Mouse (Mus musculus) stomach, embryonic 16.5 days (tissue): ENCODE data around the gene St3gal3. TPM values are rescaled to one million over a fixed set of nuclear protein-coding genes. Genes with fewer than 3 reads are reported as not detected.
A peak's percentile ranks its signal among the peaks of the same experiment; 100 is the strongest.

Source experiments
- ATAC-seq: fragments of 200-750 bp; cut with Nextera tagmentation; 2 replicates; pipeline ENCODE4 v1.8.0; 2017; ENCODE audit warnings: moderate number of reproducible peaks, moderate TSS enrichment; ENCODE audit not compliant: insufficient read depth, low FRiP score
- H3K27ac ChIP-seq: fragments of 300-500 bp; sonication (generic); 2 replicates; pipeline ENCODE4 v1.5.1; 2014; ENCODE audit warnings: low read length
- H3K27me3 ChIP-seq: fragments of 300-500 bp; sonication (generic); 2 replicates; pipeline ENCODE4 v1.6.1; 2014; ENCODE audit warnings: low read length, control low read depth, mixed read lengths; ENCODE audit not compliant: control insufficient read depth, insufficient read depth
- H3K36me3 ChIP-seq: fragments of 300-500 bp; sonication (generic); 2 replicates; pipeline ENCODE4 v1.6.1; 2014; ENCODE audit warnings: low read length; ENCODE audit not compliant: control insufficient read depth, insufficient read depth
- H3K4me1 ChIP-seq: fragments of 300-500 bp; sonication (generic); 2 replicates; pipeline ENCODE4 v1.6.1; 2014; ENCODE audit warnings: low read length, control low read depth, mixed read lengths; ENCODE audit not compliant: control insufficient read depth, insufficient read depth
- H3K4me2 ChIP-seq: fragments of 300-500 bp; sonication (generic); 2 replicates; pipeline ENCODE4 v1.6.1; 2014; ENCODE audit warnings: low read depth, low read length, mixed read lengths
- H3K4me3 ChIP-seq: fragments of 300-500 bp; sonication (generic); replicated peaks from 2 replicates; pipeline ENCODE4 v1.5.1; 2014; ENCODE audit warnings: mild to moderate bottlenecking, low read length
- H3K9ac ChIP-seq: fragments of 300-500 bp; sonication (generic); 2 replicates; pipeline ENCODE4 v1.6.1; 2014; ENCODE audit warnings: low read length
- H3K9me3 ChIP-seq: fragments of 300-500 bp; sonication (generic); replicated peaks from 2 replicates; pipeline ENCODE4 v1.6.1; 2016; ENCODE audit warnings: low read length, control low read depth; ENCODE audit not compliant: control insufficient read depth
- WGBS: fragments of 180-500 bp; shearing (Covaris S2); extraction: QIAGEN DNeasy Blood & Tissue Kit; methylation state at CpG from one replicate; pipeline ENCODE4 v1.1.7; 2014; 5-methylcytosine and 5-hydroxymethylcytosine counted together
- polyA plus RNA-seq: library from polyadenylated mRNA; unstranded; fragments of >200 nt; fragmentation: Nextera tagmentation; extraction: Ambion mirVana; gene quantifications from 2 replicates; pipeline ENCODE4 v1.2.1, GENCODE M21; 2015

St3gal3 gene
- polyA plus RNA-seq, 1 experiment from 2014 or later, result 5.2 TPM

GRCm38 (mm10) chr4:118016323-118016911 lies 118.3 kb downstream of the St3gal3 start:
- no peak for ATAC-seq
- 57% methylated on average over 10 of the region's 10 CpGs for WGBS
- Histone ChIP-seq H3K27me3 (no peaks in the 10 kb centered on the region), H3K4me1 (peaks cover 29% of the 10 kb centered on the region; the same call in 1 of the 2 replicates), H3K9me3 (no peaks in the 10 kb centered on the region), H3K4me3 (no peak overlapping the region), H3K9ac (no peak overlapping the region), H3K36me3 (no peaks in the 10 kb centered on the region), H3K4me2 (no peak overlapping the region), H3K27ac (no peak overlapping the region)

GRCm38 (mm10) chr4:118015636-118016035 lies 119.1 kb downstream of the St3gal3 start:
- H3K9ac ChIP-seq, result no peak overlapping the region
- WGBS, result 37% methylated on average over 6 of the region's 6 CpGs
- no peaks in the 10 kb centered on the region for H3K36me3 ChIP-seq

GRCm38 (mm10) chr4:118015126-118015525 lies 119.6 kb downstream of the St3gal3 start:
- no peak overlapping the region for H3K4me2 ChIP-seq
- no peak for ATAC-seq
- H3K4me1 ChIP-seq, result peaks cover 29% of the 10 kb centered on the region; the same call in 1 of the 2 replicates
- H3K4me3 ChIP-seq, result no peak overlapping the region
- no peak overlapping the region for H3K9ac ChIP-seq
- H3K36me3 ChIP-seq, result no peaks in the 10 kb centered on the region
- 86% methylated on average over 11 of the region's 11 CpGs for WGBS
- H3K27ac ChIP-seq, result no peak overlapping the region
- H3K9me3 ChIP-seq, result no peaks in the 10 kb centered on the region
- no peaks in the 10 kb centered on the region for H3K27me3 ChIP-seq

More at GRCm38 (mm10) chr4:118015636-118016035, 119.1 kb downstream of the St3gal3 start:
- no peaks in the 10 kb centered on the region for H3K27me3 ChIP-seq
- no peak overlapping the region for H3K27ac ChIP-seq
- no peak overlapping the region for H3K4me3 ChIP-seq
- no peak overlapping the region for H3K4me2 ChIP-seq
- H3K4me1 ChIP-seq, result peaks cover 29% of the 10 kb centered on the region; the same call in 1 of the 2 replicates
- no peak for ATAC-seq
- H3K9me3 ChIP-seq, result no peaks in the 10 kb centered on the region

- Histone ChIP-seq H3K27ac (no peak overlapping the region), H3K27me3 (no peaks in the 10 kb centered on the region), H3K36me3 (no peaks in the 10 kb centered on the region), H3K9ac (no peak overlapping the region), H3K4me3 (no peak overlapping the region), H3K4me2 (no peak overlapping the region), H3K9me3 (no peaks in the 10 kb centered on the region), H3K4me1 (peaks cover 13% of the 10 kb centered on the region)
- ATAC-seq, result no peak
- WGBS, result 87% methylated on average over 9 of the region's 9 CpGs
Measured at GRCm38 (mm10) chr4:118010661-118011173, 124.0 kb downstream of the St3gal3 start.

GRCm38 (mm10) chr4:118008433-118009033 lies 126.2 kb downstream of the St3gal3 start:
- H3K27ac ChIP-seq, result peak overlapping the region; percentile 72
- WGBS, result 54% methylated on average over 6 of the region's 6 CpGs
- H3K27me3 ChIP-seq, result no peaks in the 10 kb centered on the region
- H3K36me3 ChIP-seq, result no peaks in the 10 kb centered on the region
- peak; percentile 88 for ATAC-seq
- H3K9me3 ChIP-seq, result no peaks in the 10 kb centered on the region
- peaks cover 8% of the 10 kb centered on the region for H3K4me1 ChIP-seq
- H3K4me2 ChIP-seq, result no peak overlapping the region
- no peak overlapping the region for H3K9ac ChIP-seq
- H3K4me3 ChIP-seq, result no peak overlapping the region

- Histone ChIP-seq H3K4me1 (peaks cover 38% of the 10 kb centered on the region), H3K4me3 (no peak overlapping the region), H3K9ac (no peak overlapping the region), H3K36me3 (no peaks in the 10 kb centered on the region), H3K9me3 (no peaks in the 10 kb centered on the region), H3K27me3 (no peaks in the 10 kb centered on the region), H3K4me2 (no peak overlapping the region), H3K27ac (no peak overlapping the region)
- ATAC-seq, result no peak
- WGBS, result 71% methylated on average over 10 of the region's 10 CpGs
Measured at GRCm38 (mm10) chr4:118001355-118001754, 133.4 kb downstream of the St3gal3 start.

- H3K36me3 ChIP-seq, result no peaks in the 10 kb centered on the region
- no peaks in the 10 kb centered on the region for H3K27me3 ChIP-seq
- H3K4me2 ChIP-seq, result no peak overlapping the region
- peaks cover 38% of the 10 kb centered on the region for H3K4me1 ChIP-seq
- H3K9ac ChIP-seq, result no peak overlapping the region
- no peak overlapping the region for H3K4me3 ChIP-seq
- 49% methylated on average over 10 of the region's 10 CpGs for WGBS
- ATAC-seq, result no peak
- no peak overlapping the region for H3K27ac ChIP-seq
- H3K9me3 ChIP-seq, result no peaks in the 10 kb centered on the region
Measured at GRCm38 (mm10) chr4:118000605-118001208, 134.0 kb downstream of the St3gal3 start.

GRCm38 (mm10) chr4:117999951-118000350 lies 134.8 kb downstream of the St3gal3 start:
- H3K4me3 ChIP-seq, result no peak overlapping the region
- H3K27me3 ChIP-seq, result no peaks in the 10 kb centered on the region
- no peak overlapping the region for H3K4me2 ChIP-seq
- H3K36me3 ChIP-seq, result no peaks in the 10 kb centered on the region
- ATAC-seq, result no peak
- H3K27ac ChIP-seq, result no peak overlapping the region
- WGBS, result 53% methylated on average over 7 of the region's 7 CpGs
- H3K9ac ChIP-seq, result no peak overlapping the region
- H3K4me1 ChIP-seq, result peaks cover 38% of the 10 kb centered on the region
- H3K9me3 ChIP-seq, result no peaks in the 10 kb centered on the region
